Mouse (Mus musculus): Measurements from ENCODE around the gene Dusp2.

DNA sequence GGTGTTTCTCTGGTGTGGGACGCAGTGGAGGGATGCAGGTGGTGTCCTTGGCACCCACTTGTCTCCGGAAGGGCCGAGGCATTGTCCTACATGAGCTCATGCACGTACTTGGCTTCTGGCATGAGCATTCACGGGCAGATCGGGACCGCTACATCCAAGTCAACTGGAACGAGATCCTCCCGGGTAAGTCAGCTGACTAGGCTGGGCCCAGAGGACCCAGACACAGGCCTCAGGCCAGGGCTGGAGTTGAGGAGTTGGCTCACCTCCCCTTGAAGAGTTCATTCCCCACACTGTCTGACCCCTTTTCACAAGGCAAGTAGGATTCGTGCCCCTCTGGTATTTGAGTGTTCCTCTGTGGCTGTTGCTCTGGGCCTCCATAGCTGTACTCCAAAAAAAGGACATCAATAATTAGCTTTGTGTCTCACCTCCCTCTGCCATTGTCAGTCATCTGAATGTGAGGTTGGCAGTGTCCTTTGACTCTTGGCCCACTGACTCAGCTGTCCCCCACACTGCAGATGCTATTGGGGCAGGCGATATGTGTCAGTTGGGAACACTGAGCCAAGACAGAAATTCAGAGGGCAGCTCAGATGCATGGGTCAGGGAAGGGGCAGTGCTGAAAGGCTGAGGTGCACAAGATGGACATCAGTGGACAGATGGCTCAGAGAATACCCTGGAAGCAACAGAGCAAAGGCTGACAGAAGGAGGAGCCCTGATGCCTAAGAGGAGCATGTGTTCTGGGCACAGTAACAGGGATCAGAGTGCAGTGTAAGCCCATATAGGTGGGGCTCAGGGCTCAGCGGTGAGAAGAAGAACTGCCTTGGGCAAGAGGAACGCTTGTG is 11.4 kb downstream of the Dusp2 start:
- TF ChIP-seq CTCF (IDR thresholded peaks at IDR 0.05; ENCODE audit: extremely low read depth, insufficient read depth, insufficient read length, insufficient replicate concordance) (no peak), POLR2A (IDR thresholded peaks at IDR 0.05; ENCODE audit: low read depth, low read length) (no peak)

Measured in spleen, adult 2 months (tissue).